Mouse (Mus musculus): ENCODE measurements around the gene Gsta1.
"Not testable (repeated sequence)": the region's sequence is repeated elsewhere in the genome, so short reads cannot be mapped to it uniquely, and the experiment has no call there.

Gsta1 gene

GRCm38 (mm10) chr9:78230461-78230860, at the start of gene Gsta1:
Gene Gsta1, plus strand, starts transcription at chr9:78230656.
- DNase-seq, result not testable (repeated sequence)

- DNase-seq, result not testable (repeated sequence)
Measured at GRCm38 (mm10) chr9:78182474-78182873, 48.0 kb upstream of the Gsta1 start, which contains the start of gene Gsta4. Gene Gsta4, plus strand, starts transcription at chr9:78182774.

- DNase-seq, result no peak
Measured at GRCm38 (mm10) chr9:78185686-78186085, 44.8 kb upstream of the Gsta1 start.

GRCm38 (mm10) chr9:78188910-78189309, 41.5 kb upstream of the Gsta1 start:
- DNase-seq, result no peak

GRCm38 (mm10) chr9:78190651-78191634, 39.5 kb upstream of the Gsta1 start:
- no peak for DNase-seq

- DNase-seq, result no peak
Measured at GRCm38 (mm10) chr9:78191736-78192135, 38.7 kb upstream of the Gsta1 start.

- no peak for DNase-seq
Measured at GRCm38 (mm10) chr9:78193902-78194597, 36.4 kb upstream of the Gsta1 start.

- no peak for DNase-seq
Measured at GRCm38 (mm10) chr9:78195034-78195433, 35.4 kb upstream of the Gsta1 start.

- DNase-seq, result no peak
Measured at GRCm38 (mm10) chr9:78197801-78198200, 32.7 kb upstream of the Gsta1 start.

GRCm38 (mm10) chr9:78204194-78204593, 26.3 kb upstream of the Gsta1 start:
- DNase-seq, result no peak

GRCm38 (mm10) chr9:78208956-78209355, 21.5 kb upstream of the Gsta1 start:
- no peak for DNase-seq

- DNase-seq, result no peak
Measured at GRCm38 (mm10) chr9:78210079-78210478, 20.4 kb upstream of the Gsta1 start.

- no peak for DNase-seq
Measured at GRCm38 (mm10) chr9:78210821-78211220, 19.6 kb upstream of the Gsta1 start.

- no peak for DNase-seq
Measured at GRCm38 (mm10) chr9:78211521-78211920, 18.9 kb upstream of the Gsta1 start.

GRCm38 (mm10) chr9:78212341-78213049, 18.0 kb upstream of the Gsta1 start:
- DNase-seq, result no peak

- DNase-seq, result no peak
Measured at GRCm38 (mm10) chr9:78217074-78217473, 13.4 kb upstream of the Gsta1 start.

GRCm38 (mm10) chr9:78222616-78223015, 7.8 kb upstream of the Gsta1 start:
- no peak for DNase-seq

GRCm38 (mm10) chr9:78223221-78223902, 7.1 kb upstream of the Gsta1 start:
- no peak for DNase-seq

GRCm38 (mm10) chr9:78224418-78224817, 6.0 kb upstream of the Gsta1 start:
- DNase-seq, result no peak

GRCm38 (mm10) chr9:78225304-78225703, 5.2 kb upstream of the Gsta1 start:
- no peak for DNase-seq

GRCm38 (mm10) chr9:78228122-78228521, 2.3 kb upstream of the Gsta1 start:
- no peak for DNase-seq

- DNase-seq, result not testable (repeated sequence)
Measured at GRCm38 (mm10) chr9:78229658-78230057, 798 bp upstream of the Gsta1 start.

Data from cerebellum, adult 11-12 months (tissue).